Mouse (Mus musculus) ES-E14 (cell line): ENCODE results near the gene Syde1. TPM values are rescaled to one million over a fixed set of nuclear protein-coding genes. Genes with fewer than 3 reads are reported as not detected.

Experiments used
- DNase-seq: peaks from one replicate; pipeline ENCODE4 v3.0.0-alpha.2; 2013; ENCODE audit warnings: low read depth, low spot score
- H3K27ac ChIP-seq: 2 replicates; pipeline ENCODE4 v1.5.1; 2012; ENCODE audit warnings: low read depth, mild to moderate bottlenecking, low read length, moderate library complexity, mixed read lengths; ENCODE audit not compliant: poor library complexity, insufficient read depth, severe bottlenecking
- H3K36me3 ChIP-seq: 2 replicates; pipeline ENCODE4 v1.6.1; 2012; ENCODE audit warnings: mild to moderate bottlenecking, low read length, moderate library complexity, mixed read lengths; ENCODE audit not compliant: control insufficient read depth, poor library complexity, insufficient read depth, severe bottlenecking
- H3K4me1 ChIP-seq, 2 experiments: fragments of 150-350 bp in 1 of 2; sonication (generic) in 1 of 2; 2 replicates each; pipeline ENCODE4 v1.6.1; 2012; ENCODE audit warnings: low read length in 2 of 2, mild to moderate bottlenecking in 1 of 2, mixed read lengths in 1 of 2; ENCODE audit not compliant: control insufficient read depth in 2 of 2, insufficient read depth in 2 of 2, poor library complexity in 1 of 2
- H3K4me3 ChIP-seq, 2 experiments: fragments of 150-350 bp in 1 of 2; sonication (generic) in 1 of 2; 2 replicates each; pipeline ENCODE4 v1.5.1; 2012; ENCODE audit warnings: low read length in 2 of 2, low read depth in 1 of 2, mild to moderate bottlenecking in 1 of 2, mixed read lengths in 1 of 2; ENCODE audit not compliant: insufficient read depth in 1 of 2, poor library complexity in 1 of 2, severe bottlenecking in 1 of 2
- H3K9ac ChIP-seq: 2 replicates; pipeline ENCODE4 v1.6.1; 2012; ENCODE audit warnings: low read depth, mild to moderate bottlenecking, low read length, mixed read lengths; ENCODE audit not compliant: poor library complexity, insufficient read depth, severe bottlenecking
- H3K9me3 ChIP-seq: fragments of 150-350 bp; sonication (generic); 2 replicates; pipeline ENCODE4 v1.6.1; 2012; ENCODE audit warnings: low read depth, mild to moderate bottlenecking, low read length; ENCODE audit not compliant: control insufficient read depth, insufficient read depth
- CHD2 ChIP-seq: IDR thresholded peaks from 2 replicates; pipeline ENCODE4 v1.6.1; 2014; ENCODE audit warnings: mild to moderate bottlenecking, low read depth, low read length, inconsistent platforms
- HCFC1 ChIP-seq: IDR thresholded peaks from 2 replicates; pipeline ENCODE4 v1.6.1; 2012; ENCODE audit warnings: low read length, inconsistent platforms, borderline replicate concordance; ENCODE audit not compliant: insufficient read depth
- MAFK ChIP-seq: IDR thresholded peaks from 2 replicates; pipeline ENCODE4 v1.6.1; 2014; ENCODE audit warnings: mild to moderate bottlenecking, low read depth, low read length, inconsistent platforms; ENCODE audit not compliant: insufficient read depth
- ZC3H11A ChIP-seq: IDR thresholded peaks from 2 replicates; pipeline ENCODE4 v1.6.1; 2012; ENCODE audit warnings: low read depth, mild to moderate bottlenecking, inconsistent platforms, low read length, borderline replicate concordance
- ZNF384 ChIP-seq: IDR thresholded peaks from 2 replicates; pipeline ENCODE4 v1.6.1; 2012; ENCODE audit warnings: low read depth, low read length, inconsistent platforms
- in situ Hi-C, 2 experiments: fragments of 600-800 bp; cut with MboI; formaldehyde crosslinking; loops; one replicate each; pipeline ENCODE4 v1.15.1; 2025; ENCODE audit warnings: low sequenced_read_pairs in 2 of 2, inconsistent platforms in 1 of 2; ENCODE audit not compliant: unreplicated experiment in 2 of 2
- total RNA-seq: library from RNA; depleted of rRNA; stranded (reverse); fragments of 300-350 nt; gene quantifications from 2 replicates; pipeline ENCODE4 v1.2.3, GENCODE M21; 2012; rRNA removed

Syde1 gene
- total RNA-seq, 1 experiment = 5.4 TPM

- H3K27ac ChIP-seq = no peak overlapping the region
- no peaks in the 10 kb centered on the region for H3K9me3 ChIP-seq
- H3K36me3 ChIP-seq = no peaks in the 10 kb centered on the region
- no peak overlapping the region for H3K4me3 ChIP-seq
- no peak overlapping the region for H3K9ac ChIP-seq
- DNase-seq = no peak
- in situ Hi-C loops = no loop called here
- no peak for TF ChIP-seq ZNF384
- H3K4me1 ChIP-seq = peaks cover 0 to 2% of the 10 kb centered on the region in 2 experiments; a peak in 2 of 4 replicates
Observed at GRCm38 (mm10) chr10:78570416-78570815, 21.3 kb downstream of the Syde1 start.

DNA sequence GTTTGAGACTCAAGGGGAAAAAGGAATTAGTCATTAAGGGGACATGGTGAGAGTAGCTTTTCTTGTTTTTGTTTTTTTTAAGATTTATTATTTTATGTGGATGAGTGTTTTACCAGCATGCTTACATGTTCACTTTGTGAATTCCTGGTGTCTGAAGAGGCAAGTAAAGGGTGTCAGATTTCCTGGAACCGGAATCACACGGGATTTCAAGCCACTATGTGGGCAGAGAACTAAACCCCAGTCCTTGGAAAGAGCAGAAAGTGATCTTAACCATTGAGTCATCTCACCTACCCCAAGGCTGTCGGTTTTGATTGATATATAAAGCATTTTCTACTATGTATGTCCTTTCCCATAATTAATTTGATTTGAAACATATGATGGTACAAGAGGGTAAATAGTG, 22.1 kb downstream of the Syde1 start:
- no peak overlapping the region for H3K4me3 ChIP-seq
- no peak for DNase-seq
- H3K4me1 ChIP-seq = peaks cover 0 to 2% of the 10 kb centered on the region in 2 experiments; a peak in 2 of 4 replicates
- in situ Hi-C loops = no loop called here
- no peaks in the 10 kb centered on the region for H3K36me3 ChIP-seq
- TF ChIP-seq ZNF384 (no peak), CHD2 (no peak), HCFC1 (no peak), MAFK (no peak), ZC3H11A (no peak)
- H3K27ac ChIP-seq = no peak overlapping the region
- no peak overlapping the region for H3K9ac ChIP-seq
- no peaks in the 10 kb centered on the region for H3K9me3 ChIP-seq

- Histone ChIP-seq H3K27ac (no peak overlapping the region), H3K9ac (no peak overlapping the region), H3K36me3 (no peaks in the 10 kb centered on the region), H3K4me3 (no peak overlapping the region), H3K9me3 (no peaks in the 10 kb centered on the region), H3K4me1 (peaks cover 0 to 2% of the 10 kb centered on the region in 2 experiments; a peak in 2 of 4 replicates)
- TF ChIP-seq CHD2 (no peak), MAFK (no peak)
- in situ Hi-C loops = no loop called here
- no peak for DNase-seq
Observed at GRCm38 (mm10) chr10:78569191-78569590, 22.6 kb downstream of the Syde1 start.

GRCm38 (mm10) chr10:78565070-78565469, 26.7 kb downstream of the Syde1 start:
- H3K27ac ChIP-seq = no peak overlapping the region
- no peak overlapping the region for H3K9ac ChIP-seq
- TF ChIP-seq HCFC1 = no peak
- TF ChIP-seq ZNF384 = no peak
- no peak for TF ChIP-seq CHD2
- TF ChIP-seq MAFK = no peak
- no peak for TF ChIP-seq ZC3H11A
- H3K9me3 ChIP-seq = no peaks in the 10 kb centered on the region
- in situ Hi-C loops = no loop called here
- no peaks in the 10 kb centered on the region for H3K36me3 ChIP-seq
- no peak for DNase-seq
- H3K4me1 ChIP-seq = no peaks in the 10 kb centered on the region
- H3K4me3 ChIP-seq = no peak overlapping the region

DNA sequence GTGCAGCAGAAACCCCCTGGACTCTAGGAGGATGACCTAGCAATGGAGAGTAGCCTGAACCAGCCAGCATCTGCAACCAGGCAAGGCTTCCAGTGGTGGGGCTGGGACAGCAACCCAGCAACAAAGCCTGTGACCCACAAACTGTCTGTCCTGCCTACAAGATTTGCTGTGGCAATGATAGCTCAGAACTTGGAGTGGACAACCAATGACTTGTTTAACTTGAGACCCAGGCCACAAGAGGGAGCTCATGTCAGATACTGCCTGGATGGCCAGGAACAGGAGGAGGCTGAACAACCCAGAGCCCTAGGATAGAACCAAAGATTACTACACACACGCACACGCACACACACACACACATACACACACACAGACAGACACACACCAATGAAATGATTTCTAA, 50.8 kb downstream of the Syde1 start:
- Histone ChIP-seq H3K9ac (no peak overlapping the region), H3K36me3 (no peaks in the 10 kb centered on the region), H3K4me1 (no peaks in the 10 kb centered on the region), H3K4me3 (no peak overlapping the region), H3K27ac (no peak overlapping the region), H3K9me3 (no peaks in the 10 kb centered on the region)
- peak; percentile 19 for DNase-seq
- no peak for TF ChIP-seq ZNF384
- in situ Hi-C loops = no loop called here

Other genes starting within 250 kb of the Syde1 start
- 52.0 and 54.0 TPM in 2 replicates for gene Agpat3, start 239.5 kb downstream of the Syde1 start, total RNA-seq
- 161 and 182 TPM in 2 replicates for gene Rrp1, start 178.9 kb downstream of the Syde1 start, total RNA-seq
- 110 and 150 TPM in 2 replicates for gene Cstb, start 166.3 kb downstream of the Syde1 start, total RNA-seq
- 10.1 and 10.3 TPM in 2 replicates for gene Pdxk, start 127.0 kb downstream of the Syde1 start, total RNA-seq
- gene Olfr1358, start 74.5 kb downstream of the Syde1 start, total RNA-seq = not detected in 2 replicates
- gene Ilvbl, start 17.6 kb downstream of the Syde1 start, total RNA-seq = 25.5 and 36.0 TPM in 2 replicates
- not detected in 2 replicates for gene Olfr1357, start 26.1 kb upstream of the Syde1 start, total RNA-seq
- gene Casp14, start 126.3 kb upstream of the Syde1 start, total RNA-seq = 0.13 and 0.16 TPM in 2 replicates
- 0.21 and 0.31 TPM in 2 replicates for gene Ccdc105, start 161.1 kb upstream of the Syde1 start, total RNA-seq
- 1.7 TPM in 2 replicates for gene Slc1a6, start 188.5 kb upstream of the Syde1 start, total RNA-seq